In genomic region chr13:97186346-97186745, GRCm38 (mm10) we compare ENCODE assay signal across 20 mouse cellular contexts.
"Had no signal": no experiment of that assay in that cellular context is flagged by ENCODE, and none has a peak within 500 bp of the region (broad histone marks: within the 10 kb centered on the region; RNA-seq: fewer than 3 reads in every experiment).

No protein-coding gene starts in this region.

- H3K4me3 ChIP-seq: limb, embryonic 10.5 days; limb, embryonic 13.5 days; liver, embryonic 13.5 days; midbrain, embryonic 12.5 days; midbrain, embryonic 15.5 days; neural tube, embryonic 12.5 days; neural tube, embryonic 15.5 days had no signal

- H3K4me2 ChIP-seq: limb, embryonic 13.5 days; liver, embryonic 13.5 days; lung, embryonic 14.5 days; midbrain, embryonic 12.5 days; midbrain, embryonic 15.5 days; neural tube, embryonic 12.5 days; neural tube, embryonic 15.5 days had no signal

- H3K4me1 ChIP-seq: limb, embryonic 10.5 days; limb, embryonic 13.5 days; liver, embryonic 13.5 days; midbrain, embryonic 12.5 days; midbrain, embryonic 15.5 days; neural tube, embryonic 12.5 days; neural tube, embryonic 15.5 days had no signal

- H3K9me3 ChIP-seq: limb, embryonic 10.5 days; limb, embryonic 13.5 days; liver, embryonic 13.5 days; midbrain, embryonic 12.5 days; midbrain, embryonic 15.5 days; neural tube, embryonic 12.5 days; neural tube, embryonic 15.5 days had no signal

- DNase-seq: kidney, adult 18-20 months; kidney, adult 9 months; kidney, postnatal 14 days; kidney, postnatal 4 days; liver, embryonic 13.5 days; lung, embryonic 14.5 days; lung, postnatal 14 days; right cerebral cortex, adult 18-20 months; right cerebral cortex, postnatal 14 days; right cerebral cortex, postnatal 4 days; thymus, adult 2 months; thymus, postnatal 14 days had no signal

- H3K27me3 ChIP-seq: limb, embryonic 13.5 days; liver, embryonic 13.5 days; midbrain, embryonic 12.5 days; midbrain, embryonic 15.5 days; neural tube, embryonic 12.5 days; neural tube, embryonic 15.5 days had no signal

- ATAC-seq: intestine, embryonic 16.5 days; midbrain, embryonic 15.5 days had no signal

- H3K9ac ChIP-seq: limb, embryonic 13.5 days; liver, embryonic 13.5 days; lung, embryonic 14.5 days; midbrain, embryonic 12.5 days; midbrain, embryonic 15.5 days; neural tube, embryonic 12.5 days; neural tube, embryonic 15.5 days had no signal

- H3K27ac ChIP-seq: limb, embryonic 10.5 days; limb, embryonic 13.5 days; liver, embryonic 13.5 days; midbrain, embryonic 12.5 days; midbrain, embryonic 15.5 days; neural tube, embryonic 12.5 days; neural tube, embryonic 15.5 days; stomach, postnatal 0 days had no signal

- H3K36me3 ChIP-seq: midbrain, embryonic 12.5 days; midbrain, embryonic 15.5 days; neural tube, embryonic 12.5 days; neural tube, embryonic 15.5 days had no signal
